Mouse (Mus musculus) neural tube, embryonic 10.5 days (tissue): ENCODE measurements at regions not wholly inside any gene's neighbourhood (a gene's known extent, or its start where the extent isn't known, plus 50 kb on each side); places are given as distances from the start of the nearest gene placed in this dataset.
A peak's percentile ranks its signal among the peaks of the same experiment; 100 is the strongest.

Source experiments
- DNase-seq: peaks from one replicate; pipeline ENCODE4 v3.0.0-alpha.2; 2017; ENCODE audit warnings: low spot score; ENCODE audit errors: extremely low spot score

GRCm38 (mm10) chr13:71507421-71507931 lies 456.0 kb downstream of the Irx1 start:
- DNase-seq, result peak; percentile 51

DNA sequence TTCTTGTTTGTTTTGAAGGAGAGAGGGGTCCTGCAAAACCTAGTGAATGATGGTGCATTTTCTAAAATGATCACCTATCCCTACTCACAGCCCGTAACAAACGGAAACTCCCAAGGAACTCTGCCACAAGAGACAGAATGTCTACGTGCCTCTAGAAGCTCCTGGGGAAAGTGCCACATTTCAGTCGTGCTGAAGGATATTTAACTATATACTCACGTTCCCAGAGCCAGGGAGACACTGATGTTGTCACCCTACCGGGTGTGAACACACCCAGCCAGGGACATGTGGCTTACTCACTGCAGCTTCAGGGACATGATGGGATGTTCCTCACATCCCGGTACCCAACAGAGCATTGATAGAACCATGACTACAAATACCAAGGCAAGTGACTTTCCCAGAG lies 456.7 kb downstream of the Irx1 start:
- DNase-seq, result no peak

DNA sequence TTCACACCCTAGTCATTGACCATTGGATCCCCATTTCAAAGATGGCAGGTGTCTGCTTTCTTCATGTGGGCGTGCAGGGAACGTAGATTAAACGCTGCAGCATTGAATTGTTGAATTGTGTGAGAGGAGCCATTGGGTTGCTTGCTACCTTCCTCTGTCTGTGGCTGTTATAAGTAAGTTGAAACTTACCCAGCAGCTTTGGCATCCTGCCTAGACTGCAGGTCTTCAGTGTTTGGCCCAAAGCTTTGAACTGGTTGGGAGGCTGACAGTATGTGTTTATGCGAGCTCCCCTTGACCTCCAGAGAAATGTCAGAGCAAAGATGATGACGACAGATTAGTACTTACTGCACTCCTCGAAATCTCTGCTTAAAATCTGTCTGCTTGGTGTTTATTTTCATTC lies 473.8 kb downstream of the Irx1 start:
- DNase-seq, result no peak

DNA sequence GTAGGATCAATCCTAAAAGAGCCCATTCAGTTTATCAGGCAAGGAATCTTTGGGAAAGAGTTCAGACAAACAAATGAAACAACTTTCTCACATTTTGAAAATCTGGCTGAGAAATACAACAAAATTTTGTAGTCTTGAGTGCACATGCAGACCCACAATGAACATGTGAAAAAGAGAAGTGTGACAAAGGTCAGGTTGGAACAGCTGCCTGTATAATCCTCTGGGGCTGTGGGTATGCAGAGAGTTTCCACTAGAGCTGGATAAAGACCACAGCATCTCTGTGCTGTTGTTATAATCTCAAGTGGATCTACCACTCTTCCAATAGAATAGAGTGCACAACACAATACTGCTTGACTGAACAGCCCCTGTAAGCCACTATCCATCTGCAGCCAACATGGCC lies 482.3 kb downstream of the Irx1 start:
- DNase-seq, result no peak

DNA sequence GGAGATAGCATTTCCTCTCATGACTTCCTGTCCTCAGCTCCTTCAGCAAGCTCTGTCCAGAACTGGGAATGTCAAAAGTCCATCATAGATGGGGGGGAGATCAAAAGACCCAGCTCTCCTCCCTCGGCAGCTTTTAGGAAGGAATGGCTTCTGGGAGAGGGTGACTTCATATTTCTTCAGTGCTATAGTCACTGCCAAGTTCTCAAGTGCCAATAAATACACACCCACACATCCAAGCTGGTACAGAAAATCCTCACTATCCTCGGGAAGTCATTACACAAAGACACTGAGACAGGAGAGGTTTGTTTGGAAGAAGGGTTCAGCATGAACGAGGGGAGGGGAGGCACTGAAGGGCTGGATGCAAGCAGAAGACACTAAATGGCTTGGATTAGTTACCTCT lies 502.0 kb downstream of the Irx1 start:
- DNase-seq, result no peak

GRCm38 (mm10) chr13:71460607-71461006 lies 502.9 kb downstream of the Irx1 start:
- no peak for DNase-seq

DNA sequence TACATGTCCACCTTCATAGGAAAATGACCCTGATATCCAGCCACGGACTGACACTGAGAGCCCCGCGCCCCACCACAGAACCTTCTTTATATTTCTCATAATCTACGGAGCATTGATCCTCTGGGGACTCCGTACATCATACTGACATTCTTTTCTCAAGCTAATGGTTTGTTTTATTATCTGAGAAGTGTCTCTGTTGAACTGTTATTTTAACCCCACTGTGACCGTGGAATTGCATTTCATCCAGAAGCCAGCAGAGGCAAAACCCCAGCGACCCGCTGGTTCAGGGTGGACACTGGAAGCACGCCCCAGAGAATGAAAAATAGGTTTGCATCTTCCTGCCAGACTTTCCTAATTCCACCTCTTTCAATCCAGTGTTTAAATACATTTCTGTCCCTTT lies 503.4 kb downstream of the Irx1 start:
- DNase-seq, result no peak

DNA sequence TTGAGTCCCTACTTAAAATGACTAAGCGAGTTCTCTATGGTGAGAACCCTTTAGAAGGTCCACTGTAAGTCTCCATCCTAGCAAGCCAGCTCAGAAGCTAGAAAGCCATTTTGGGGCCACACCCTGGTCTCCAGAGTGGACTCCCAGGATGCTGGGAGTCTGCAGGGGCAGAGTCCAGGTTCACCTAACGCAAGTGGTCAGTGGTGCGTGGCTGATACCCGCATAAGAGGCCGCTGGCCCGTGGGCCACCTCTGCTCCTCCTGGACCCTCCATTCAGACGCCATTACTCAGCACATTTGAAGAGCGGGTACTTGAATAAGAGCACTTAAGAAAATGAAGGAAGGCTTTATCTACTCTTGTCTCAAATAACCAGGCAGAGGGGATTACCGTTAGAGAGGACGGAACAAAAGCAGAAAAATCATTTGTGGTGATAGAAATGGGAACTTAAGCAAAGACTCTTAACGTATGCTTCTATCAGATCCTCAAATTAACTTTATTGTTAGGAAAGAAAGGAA lies 504.4 kb downstream of the Irx1 start:
- no peak for DNase-seq

DNA sequence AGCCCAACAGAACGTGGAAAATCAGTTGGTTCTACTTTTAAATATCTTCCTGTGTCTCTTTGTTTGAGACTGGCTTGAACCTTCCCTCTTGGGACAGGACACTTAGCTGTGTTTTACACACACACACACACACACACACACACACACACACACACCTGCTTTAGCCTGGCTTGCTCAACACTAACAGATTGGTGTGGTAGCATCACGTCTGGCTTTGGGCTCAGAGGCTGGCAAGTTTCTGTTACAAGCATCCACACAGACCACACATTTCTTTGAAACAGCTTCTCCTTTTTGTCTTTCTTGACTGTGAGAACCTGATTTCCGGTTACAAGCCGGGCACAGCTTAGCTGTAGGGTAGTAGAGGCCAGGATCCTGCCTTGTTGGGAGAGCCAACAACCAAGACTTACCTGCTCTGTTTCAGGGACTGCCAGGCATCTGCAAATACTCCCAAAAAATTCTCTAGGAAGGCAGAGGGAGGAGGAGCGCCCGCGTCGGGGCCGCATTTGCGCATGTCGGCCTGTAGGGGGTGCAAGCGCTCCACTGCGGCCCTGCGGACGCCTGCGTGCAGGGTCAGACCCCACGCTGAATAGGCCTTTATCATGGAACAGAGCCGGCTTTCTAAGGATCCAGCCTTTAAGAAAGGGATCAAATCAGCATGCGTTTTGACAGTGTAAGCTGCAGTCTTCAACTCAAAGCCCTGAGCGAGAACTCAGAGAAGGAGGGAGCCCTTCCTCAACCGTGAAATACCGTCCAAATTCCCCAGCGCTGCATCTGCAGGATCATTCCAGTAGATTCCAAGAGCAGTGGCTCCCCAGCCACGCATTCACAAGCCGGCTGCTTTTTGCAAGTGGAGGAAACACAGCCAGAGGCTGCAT lies 505.2 kb downstream of the Irx1 start:
- peak; percentile 85 for DNase-seq

GRCm38 (mm10) chr13:71457550-71457949 lies 506.0 kb downstream of the Irx1 start:
- no peak for DNase-seq

GRCm38 (mm10) chr13:71452258-71452657 lies 511.3 kb downstream of the Irx1 start:
- no peak for DNase-seq

GRCm38 (mm10) chr13:71437601-71438099 lies 525.9 kb downstream of the Irx1 start:
- no peak for DNase-seq

GRCm38 (mm10) chr13:71403654-71404560 lies 559.6 kb downstream of the Irx1 start:
- DNase-seq, result no peak

DNA sequence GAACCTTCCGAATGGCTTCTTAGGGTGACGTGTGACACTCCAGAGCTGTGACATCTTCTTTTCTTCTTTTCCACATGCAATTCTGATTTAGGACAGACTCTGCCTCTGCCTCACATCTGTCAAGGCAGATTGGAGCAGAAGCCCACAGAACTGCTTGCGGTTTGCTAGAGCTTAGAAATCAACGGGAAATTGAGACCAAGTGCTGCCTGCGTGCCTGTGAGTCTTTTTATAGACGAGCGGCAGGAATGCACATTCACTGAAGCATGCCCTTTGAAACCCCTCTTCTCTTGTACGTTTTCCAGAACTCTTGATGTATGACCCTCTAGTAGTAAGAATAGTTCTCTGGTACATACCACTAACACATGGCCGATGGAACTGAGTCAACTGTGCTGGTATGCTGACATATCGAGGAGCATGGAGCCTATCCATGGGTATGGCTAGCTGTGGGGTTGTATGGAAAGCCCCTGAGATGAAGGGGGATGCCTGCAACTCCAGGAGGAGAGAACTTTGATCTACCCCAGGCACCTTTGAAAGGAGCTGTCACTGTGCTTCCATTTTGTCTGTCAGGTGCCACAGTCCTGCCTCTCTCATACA lies 552.2 kb upstream of the Adamts16 start:
- DNase-seq, result no peak

DNA sequence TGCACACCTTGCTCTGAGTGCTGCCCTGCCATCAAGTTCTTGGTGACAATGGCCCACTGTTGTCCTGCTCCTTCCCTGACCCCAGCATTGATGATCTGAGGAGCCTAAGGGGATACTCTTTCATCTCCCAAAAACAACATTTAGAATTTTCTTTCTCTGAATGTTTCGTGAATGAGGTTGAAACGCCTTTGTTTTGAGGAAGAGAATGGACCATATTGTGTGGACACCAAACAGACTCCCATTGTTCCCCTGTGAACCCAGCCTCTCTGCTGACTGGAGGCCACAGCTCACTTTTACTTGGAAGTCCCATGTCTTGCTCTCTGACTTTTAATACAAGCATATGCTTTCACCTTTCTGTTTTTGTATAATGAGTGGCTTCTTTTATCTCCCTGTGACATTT lies 537.0 kb upstream of the Adamts16 start:
- no peak for DNase-seq

DNA sequence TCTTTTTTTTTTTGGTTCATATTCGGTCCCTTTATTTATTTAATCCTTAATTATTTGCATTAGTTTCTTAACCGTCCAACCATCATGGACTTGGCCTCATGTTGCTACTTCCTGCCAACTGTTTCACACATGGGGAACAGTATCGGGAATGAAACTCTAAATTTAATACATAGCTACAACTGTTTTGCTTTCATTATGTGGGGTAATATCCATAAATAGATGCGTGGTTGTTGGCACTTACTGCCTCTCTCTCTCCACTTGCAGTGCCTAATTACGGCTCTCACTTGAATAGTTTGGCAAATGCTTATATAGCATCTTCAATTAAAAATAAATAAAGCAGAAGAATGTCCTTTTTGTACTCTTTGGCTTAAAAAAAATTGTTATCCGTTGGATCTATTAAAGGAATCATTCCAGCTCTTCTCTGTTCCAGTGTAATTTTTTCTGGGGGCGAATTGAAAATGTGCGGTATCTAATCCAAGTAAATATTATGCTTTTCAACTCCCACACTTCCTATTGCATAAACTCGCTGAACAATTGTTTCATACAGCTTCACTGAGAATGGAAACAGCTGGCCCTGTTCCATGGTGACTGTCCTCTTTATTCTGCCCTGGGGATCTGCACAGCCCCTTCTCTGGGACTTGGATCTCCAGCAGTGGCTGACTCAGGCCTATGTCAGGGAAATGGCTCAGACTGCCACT lies 534.4 kb upstream of the Adamts16 start:
- DNase-seq, result no peak

GRCm38 (mm10) chr13:71372701-71373685 lies 531.4 kb upstream of the Adamts16 start:
- DNase-seq, result no peak

DNA sequence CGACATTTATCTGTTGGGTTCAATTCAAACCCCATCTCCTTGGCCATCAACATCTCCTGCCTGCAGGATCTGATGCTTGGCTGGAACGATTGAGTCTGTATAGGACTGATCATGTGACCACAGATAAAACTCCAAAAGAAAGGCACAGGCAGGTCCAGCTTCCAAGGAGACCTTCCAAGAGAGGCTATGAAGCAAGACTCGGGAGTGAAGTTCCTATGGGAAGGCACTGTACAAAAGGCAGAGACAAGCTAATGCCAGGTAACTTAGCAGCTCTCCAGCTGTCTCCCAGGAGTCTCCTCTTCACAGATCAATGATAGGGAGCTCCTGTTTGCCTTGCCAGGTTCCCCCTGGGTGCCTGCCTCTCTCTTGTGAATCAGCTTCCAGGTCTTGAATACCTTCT lies 528.2 kb upstream of the Adamts16 start:
- DNase-seq, result no peak

DNA sequence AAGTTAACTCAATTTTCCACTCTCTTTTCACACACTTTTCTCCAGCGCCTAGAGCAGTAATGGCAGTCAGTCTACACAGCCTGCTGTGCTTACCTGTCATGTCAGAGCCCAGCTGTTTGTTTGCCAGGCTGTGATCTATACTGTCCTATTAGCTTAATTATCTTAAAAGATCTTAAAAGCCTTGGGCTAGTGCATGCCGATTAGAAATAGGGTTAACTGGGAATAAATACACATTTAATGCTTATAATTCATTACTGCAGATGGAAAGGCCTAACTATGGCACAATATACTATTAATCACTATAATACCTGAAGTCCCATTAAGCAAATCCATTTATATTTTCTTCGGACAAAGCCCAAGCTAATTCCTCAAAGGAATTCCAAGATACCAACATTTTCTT lies 523.6 kb upstream of the Adamts16 start:
- no peak for DNase-seq

DNA sequence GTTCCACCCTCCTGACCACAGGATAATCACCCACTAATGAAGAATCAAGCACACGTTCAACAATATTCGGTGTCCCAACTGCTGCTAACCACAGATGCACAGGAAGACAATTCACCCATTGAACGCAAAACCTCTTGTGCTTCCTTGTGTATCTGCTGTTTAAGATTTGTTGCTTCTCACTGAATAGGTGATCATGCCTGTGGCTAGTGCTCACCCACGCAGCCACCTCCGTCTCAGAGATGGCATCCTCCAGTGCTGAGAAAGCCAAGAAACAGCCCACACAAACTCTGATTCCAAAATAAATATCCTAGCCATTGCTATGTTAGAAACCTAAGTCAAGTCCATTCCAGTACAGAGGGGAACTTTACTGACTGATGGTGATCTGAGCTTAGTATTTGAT lies 520.7 kb upstream of the Adamts16 start:
- DNase-seq, result no peak
